Mouse (Mus musculus) neural tube, embryonic 10.5 days (tissue): Measurements from ENCODE around the gene Tmem174.

Source experiments
- DNase-seq: peaks from one replicate; pipeline ENCODE4 v3.0.0-alpha.2; 2017; ENCODE audit warnings: low spot score; ENCODE audit errors: extremely low spot score

The Tmem174 gene

DNA sequence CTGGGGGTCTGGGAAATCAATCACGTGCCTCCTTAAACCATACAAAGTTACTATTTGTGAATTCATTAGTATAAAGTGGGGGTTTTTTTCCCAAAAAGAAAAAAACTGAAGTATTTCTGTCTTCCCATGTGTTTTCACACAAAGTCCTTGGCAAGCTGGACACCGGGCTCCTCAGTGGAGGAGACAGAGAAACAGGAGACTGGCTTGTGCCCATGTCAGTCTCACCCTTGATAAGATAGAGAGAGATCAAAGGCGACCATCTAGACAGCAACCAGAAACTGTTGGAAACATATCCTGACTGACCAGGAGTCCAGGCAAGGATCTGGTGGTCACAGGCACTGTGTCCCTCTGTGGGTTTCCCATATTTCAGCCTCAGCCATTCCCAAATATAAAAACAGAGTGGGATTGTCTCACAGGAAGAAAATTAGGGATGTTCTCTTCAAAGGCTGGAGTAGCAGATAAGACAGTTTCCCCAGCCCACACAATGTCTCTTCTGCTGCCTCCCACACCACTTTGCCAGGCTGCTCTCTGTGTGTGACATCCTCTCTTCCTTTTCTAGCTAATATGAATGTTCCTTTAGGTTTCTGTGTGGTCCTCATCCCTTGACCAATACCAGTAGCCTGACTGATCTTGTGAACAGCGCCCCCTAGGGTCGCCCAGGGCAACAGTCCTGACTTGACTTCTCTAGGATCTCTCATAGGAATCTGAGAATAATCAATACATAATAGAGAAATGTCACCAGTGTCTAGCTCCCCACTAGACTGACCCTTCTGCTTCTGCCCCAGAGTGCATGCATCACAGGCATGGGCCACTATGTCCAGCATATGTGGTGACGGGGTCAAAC, 3.3 kb downstream of the Tmem174 start:
- DNase-seq, result peak; percentile 40

DNA sequence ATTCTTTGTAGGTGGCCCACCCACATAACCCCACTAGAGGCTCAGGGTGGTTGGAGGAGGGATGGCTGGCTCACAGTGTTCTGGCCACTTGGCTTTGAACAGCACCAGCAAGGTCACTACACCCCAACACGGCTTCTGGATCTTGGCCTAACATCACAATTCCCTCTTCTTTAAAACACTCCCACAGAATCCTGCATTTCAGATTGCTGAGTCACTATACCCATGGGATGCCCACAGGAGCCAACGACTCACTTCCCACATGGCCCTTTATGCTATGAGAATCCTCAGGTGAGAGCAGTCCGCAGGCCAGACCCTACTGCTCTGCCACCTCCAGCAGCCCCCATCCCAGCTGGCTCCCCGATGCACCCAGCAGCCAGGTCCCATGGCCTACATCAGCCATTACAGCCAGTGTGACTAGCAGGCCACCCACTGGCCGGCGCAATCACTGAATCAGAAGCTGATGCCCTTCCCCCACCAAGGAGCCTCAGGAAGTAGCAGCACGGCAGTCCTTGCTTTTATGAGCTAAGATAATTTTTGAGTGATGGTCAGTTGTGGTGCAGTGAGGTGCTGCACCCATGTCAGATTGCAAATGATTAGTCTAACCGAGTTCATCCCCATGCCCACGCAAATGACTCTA, 4.8 kb downstream of the Tmem174 start:
- DNase-seq, result no peak

DNA sequence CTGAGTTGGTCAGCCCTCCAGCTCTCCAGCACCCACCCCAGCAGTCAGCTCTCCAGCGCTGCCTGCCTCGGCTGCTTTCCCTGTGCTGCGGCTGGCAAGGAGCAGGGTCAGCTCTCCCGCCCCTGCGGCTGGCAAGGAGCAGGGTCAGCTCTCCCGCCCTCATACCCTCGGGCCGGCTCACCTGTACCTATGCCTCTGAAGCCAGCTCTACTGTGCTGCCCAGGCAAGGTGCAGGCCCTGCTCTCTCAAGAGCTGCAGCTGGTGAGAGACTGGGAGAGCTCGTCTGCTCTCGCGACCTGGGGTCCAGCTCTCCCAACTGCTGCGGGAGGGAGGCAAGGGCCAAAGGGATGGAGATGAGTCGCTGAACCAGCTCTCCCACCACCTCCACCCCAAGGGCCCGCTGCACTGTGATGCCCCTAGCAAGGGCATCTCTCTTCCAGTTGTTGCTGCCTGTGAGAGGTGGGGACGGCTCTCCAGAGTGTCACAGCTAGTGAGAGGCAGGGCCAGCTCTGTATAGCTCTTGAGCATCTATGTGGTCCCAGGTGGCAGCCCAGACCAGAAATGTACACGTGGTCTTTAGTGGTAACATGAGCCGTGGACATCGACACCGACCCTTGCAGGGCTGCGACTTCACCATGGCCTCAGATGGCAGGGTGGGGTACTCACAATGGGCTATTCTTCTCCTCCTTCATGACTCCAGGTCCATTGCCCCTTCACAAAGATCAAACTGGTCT, 5.9 kb downstream of the Tmem174 start:
- DNase-seq, result no peak

DNA sequence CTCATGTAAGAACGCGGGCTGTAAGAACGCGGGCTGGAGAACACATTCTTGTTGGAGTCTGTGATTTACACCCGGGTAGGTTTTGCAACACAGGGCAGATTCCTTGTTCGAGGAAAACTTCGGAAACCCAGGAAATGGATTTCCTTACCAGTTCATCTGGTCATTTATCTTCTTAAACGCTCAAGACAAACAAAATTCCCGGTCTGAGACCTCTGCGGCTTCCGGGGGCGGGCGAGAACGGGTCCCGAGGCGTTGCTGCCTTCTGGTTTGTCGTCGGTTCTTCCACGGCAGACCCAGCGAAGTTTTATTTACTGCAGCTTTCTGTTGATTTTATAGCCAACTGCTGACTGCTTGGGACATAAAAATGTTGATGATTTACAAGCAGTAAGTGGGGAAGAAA, 10.5 kb downstream of the Tmem174 start:
- no peak for DNase-seq

DNA sequence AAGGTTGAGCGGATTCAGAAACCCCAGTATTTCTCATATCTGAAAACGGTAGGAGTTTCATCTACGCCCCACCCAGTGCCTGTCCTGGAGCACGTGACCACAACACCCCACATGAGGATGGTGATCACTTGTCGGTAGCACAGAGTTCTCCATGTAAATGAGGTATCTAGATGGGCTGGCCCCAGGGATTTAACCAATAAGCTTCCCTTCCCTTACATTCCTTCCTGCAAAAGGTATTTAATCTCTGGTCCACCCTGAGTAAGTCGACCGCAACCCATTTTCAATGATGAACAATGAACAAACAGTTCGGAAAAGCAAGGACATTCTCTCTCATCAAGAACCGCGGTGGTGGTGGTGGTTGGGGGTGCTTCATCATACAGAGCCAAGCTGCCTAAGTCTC, 12.7 kb downstream of the Tmem174 start:
- no peak for DNase-seq

DNA sequence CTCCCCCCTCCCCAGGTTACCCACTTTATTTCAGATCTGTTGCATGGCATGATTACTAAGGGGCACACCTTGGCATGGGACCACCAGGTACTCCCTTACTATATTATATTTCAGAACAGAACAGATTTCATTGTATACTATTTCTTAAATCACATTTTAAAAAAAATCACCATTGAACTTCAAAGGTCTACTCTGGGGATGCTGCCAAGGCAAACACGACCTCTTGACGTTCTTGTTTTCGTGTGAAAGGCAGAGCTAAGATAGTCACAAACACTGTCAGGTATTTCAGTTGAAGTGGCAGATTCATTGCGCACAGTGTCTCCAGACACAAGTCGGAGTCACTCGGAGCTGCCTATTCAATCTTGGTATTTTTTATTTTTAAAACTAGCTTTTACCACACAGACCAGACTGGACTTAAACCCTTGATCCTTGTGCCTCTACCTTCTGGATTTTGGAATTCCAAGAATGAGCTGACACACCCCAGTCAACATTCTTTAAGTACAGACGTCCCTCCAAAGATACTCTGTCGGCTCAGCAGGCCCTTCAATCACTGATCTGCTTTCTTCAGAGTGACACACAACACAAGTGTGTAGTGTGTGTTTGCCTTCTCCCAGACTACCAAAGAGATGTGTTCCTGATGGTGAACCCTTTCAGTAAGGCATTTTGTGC, 14.2 kb downstream of the Tmem174 start:
- DNase-seq, result no peak

DNA sequence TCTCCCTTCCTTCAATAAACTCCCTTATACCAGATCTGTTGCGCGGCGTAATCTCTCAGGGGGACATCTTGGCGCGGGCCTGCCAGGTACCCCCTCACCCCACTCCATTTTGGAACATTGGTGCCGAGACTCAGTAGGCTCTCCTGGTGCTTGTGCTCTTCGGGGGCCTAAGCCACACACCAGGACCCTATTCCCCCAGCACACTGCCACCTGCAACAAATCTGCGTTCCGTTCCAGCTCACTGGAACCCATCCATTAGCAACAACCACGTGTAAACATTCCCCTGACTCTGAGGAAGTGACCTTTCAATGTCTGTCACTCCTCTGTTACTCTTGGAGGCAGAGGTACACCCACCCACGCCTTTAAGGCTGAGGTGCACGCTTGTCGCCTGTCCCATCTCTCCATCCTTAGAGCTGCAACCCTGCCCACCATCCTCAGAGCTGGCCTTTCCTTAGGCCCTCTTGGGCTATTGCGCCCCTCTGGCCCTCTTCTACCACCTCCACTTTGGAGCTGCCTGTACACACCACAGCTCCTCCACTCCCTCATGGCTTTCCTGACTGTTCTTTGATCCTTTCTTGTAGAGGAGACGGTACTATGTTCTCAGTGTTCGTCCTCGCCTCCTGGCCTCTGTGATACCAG, 19.7 kb downstream of the Tmem174 start:
- no peak for DNase-seq

DNA sequence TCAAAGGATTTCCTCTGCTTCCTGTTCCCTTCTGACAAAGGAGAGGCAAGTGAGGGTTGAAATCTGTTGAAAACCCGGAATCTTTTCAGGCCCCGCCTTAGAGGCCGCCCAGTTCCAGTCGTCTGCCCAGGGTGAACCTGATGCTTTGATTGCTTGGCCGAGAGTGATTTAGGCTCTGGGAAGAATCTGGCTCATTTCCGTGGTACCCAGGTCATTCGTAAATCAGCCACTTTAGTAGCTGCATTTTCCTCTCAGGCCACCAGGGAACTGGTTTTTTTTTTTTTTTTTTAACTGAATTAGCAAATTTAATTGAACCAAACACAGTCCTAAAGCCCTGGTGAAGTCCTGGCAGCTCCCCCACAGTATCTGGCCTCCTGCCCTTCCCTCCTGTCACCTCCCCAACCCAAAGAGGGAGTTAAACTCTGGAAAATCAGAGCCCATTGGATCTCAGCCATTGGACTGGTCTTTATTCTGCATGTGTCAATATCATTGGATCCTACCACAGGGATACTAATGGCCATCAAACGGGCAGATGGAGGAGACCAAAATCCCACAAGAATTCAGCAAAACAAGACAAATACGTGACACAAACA, 29.2 kb downstream of the Tmem174 start:
- no peak for DNase-seq

DNA sequence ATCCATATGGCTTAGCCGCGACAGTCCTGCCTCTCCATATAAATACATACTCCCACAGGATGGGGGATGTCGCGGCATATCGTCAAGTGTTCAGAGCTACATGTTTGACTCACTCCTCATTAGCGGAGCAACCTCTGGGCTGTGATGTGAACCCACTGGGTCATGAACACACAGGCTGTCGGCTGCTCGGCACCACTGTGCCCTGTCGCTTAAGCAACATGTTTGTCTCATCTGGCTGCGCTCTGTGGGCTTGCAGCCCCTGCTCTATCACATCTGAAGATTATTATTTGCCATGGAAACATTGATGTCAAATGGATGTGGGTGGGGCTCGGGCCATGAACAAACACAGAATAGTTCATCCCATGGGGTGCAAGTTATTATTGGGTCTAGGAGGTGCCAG, 33.4 kb downstream of the Tmem174 start:
- DNase-seq, result no peak

DNA sequence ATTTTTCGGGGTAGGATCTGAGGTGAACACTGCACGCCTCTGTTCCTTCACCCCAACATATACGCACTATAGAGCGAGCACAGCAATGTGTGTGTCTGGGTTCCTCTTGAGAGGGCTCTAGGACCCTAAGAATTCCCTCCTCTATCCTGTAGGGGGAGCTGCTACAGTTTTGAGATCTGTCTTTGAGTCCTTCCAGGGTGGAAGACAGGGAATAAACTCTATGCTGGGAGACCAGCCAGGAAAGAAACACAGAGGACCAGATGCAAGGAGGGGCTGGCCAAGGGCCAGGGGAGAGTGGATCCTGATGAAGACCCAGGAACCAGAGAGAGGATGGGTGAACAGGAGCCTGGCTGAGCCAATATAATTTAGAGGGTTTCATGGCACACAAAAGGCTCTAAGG, 40.5 kb downstream of the Tmem174 start:
- no peak for DNase-seq

DNA sequence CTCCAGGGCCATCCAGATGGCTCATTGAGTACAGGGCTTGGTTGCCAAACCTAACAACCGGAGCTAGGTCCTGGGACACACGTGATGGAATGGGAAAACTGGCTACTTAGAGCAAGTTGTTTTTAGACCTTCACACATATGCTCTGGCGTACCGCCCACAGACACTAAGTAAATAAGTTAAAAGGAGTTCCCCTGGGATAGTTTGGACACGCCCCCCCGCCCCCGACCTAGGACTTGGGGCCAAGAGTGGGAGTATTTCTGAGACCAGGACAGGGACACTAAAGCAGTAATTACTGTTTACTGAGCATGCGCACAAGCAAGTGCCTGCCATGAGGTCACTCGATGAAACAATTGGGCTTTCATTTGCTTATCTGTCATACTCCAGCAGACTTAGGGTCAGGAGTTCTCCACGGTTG, 42.5 kb downstream of the Tmem174 start:
- DNase-seq, result no peak

DNA sequence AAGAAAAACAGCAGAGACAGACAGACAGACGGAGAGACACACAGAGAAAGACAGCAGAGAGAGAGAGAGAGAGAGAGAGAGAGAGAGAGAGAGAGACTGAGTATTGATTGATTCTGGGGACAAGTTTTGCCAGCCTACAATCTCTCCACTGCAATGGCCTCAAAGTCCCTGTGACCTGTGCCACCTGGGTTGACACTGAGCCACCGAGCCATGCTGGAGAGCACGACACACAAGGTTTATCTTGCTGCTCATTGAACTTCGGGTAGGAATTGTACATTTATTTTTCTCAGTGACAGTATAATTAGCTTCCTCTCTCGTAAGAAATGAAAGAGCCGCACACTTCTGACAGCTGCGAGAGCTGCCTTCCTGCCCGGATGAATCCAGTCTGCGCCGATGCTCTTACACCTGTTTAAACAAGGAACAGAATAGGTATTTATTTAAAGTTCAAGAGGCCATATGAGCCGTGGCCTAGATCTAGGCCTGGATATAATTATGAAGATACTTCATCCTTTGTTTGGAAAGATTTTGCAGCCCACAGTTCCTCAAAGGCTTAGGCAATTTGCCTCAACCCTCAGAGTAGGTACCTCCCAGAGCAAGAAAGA, 43.2 kb downstream of the Tmem174 start:
- no peak for DNase-seq

DNA sequence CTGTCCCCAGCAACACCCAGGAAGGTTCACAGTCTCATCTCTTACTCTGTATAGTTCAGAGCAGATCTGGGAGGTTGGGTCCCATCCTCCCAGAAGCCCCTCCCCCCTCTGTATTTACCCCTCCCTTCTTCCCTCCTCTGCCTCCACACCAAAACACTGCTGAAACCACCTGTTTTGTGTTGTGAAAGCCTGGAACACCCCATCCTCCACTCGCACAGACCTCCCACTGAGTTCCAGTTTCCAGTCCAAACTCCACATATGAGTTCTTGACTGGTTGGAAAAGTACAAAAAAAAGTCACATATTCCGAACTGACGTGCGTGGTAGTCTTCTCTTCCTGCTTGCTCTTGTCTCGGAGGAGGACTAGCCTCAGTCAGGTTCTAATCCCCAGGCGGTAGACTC, 45.8 kb downstream of the Tmem174 start:
- DNase-seq, result no peak

DNA sequence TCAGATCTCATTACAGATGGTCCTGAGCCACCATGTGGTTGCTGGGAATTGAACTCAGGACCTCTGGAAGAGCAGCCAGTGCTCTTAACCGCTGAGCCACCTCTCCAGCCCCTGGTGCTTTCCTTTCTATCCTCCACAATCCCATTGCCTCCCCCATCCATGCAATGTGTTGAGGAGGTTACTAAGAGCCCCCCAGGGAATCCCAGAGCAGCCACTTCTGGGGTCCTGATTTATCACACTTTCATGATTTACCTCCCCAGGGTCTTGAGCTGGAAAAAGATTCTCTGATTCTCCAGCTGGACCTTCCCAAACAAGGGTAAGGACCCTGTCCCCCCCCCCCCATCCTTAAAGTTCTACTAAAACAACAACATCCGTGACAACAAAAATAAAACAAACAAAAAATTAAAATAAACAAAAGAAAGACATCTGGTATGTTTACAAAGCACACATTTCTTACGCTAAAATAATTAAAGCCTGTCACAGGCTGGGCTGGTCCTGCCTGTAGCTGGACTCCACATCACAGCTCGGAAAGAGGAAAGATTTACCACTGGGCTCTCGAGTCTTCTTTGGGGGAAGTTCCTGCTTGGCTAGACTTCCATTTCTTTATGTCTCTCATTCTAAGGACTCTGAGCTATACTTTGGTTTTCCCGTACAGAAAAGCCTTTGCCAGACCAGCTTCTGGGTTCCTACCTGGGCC, 46.4 kb downstream of the Tmem174 start:
- DNase-seq, result no peak

DNA sequence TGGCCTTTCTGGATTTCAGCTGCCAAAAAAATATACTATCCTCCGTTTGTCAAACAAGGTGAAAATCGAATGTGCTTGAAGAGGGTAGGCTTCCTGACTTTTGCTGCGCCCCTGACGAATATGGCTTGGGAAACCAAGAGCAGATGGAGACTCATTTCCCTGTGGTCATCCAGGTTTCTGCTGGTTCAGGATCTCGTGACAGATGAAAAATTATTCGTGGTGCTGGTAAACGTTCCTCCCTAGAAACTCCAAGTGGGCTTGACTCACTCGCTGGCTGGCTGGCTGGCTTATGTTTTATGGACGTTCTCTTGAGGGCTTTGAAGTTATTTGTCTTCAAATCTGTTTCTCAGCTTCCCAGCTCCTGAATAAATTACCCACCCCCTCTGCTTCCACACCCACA, 47.6 kb downstream of the Tmem174 start:
- no peak for DNase-seq

DNA sequence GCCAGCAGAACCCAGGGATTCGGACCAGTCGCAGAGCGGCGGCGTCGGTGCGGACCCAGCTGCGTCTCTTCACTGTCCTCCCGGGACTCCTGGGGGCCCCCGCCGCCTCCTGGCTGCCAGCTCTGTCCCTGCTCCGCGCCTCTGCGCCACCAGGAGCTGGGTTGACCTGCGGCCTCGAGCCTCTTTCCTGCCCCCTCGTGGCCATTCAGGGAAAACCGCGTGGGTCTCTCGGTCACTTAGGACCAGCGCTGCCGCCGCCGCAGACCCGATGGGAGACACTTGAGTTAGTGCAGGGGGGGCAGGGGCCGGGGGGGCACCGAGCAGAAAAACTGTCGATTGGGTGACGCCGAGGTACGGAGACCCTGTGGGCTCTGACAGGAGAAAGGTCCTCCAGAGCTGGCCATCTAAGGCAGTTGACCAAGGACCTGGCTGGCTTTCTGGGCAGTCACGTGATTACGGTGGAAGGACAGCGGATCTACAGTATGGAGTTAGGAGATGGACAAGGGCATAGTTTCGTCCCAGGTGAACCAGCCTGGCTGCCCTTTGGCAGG, 48.2 kb downstream of the Tmem174 start:
- peak; percentile 94 for DNase-seq

DNA sequence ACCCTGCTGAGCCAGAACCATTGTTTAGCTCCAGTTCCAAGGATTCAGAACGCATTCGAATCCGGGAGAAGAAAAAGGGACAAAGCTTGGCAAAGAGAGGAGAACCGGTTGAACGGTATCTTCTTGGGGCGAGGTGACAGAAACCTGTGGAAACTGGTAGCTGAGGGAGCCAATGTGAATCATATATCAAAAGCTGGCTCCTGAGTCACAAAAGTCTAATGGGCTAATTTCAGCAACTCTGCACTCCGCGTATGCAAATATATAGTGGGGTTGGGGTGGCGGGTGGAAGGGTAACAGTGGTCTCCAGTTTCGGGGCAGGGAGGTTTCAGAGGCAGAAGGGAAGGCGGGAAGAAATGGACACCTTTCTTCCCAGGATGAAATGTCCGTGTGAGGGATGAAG, 48.7 kb downstream of the Tmem174 start:
- no peak for DNase-seq

DNA sequence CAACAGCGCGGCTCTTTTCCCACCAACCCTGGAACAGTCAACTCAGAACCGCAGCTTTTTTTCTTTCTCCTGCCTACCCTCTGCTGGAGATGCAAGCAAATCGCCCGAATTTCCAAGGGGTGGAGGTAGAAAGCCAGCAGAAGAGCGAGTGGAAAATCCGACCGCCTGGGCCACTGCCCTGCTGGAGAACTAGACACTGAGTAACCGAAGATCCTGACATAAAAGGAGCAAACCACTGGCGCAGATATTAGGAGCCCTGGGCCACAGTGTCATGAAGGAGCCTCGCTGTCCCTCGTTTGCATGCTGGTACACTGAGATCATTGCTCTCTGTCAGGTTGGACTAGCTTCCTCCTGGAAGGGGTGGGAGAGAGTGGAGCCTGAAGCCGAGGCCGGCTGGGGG, 49.6 kb downstream of the Tmem174 start:
- DNase-seq, result no peak

DNA sequence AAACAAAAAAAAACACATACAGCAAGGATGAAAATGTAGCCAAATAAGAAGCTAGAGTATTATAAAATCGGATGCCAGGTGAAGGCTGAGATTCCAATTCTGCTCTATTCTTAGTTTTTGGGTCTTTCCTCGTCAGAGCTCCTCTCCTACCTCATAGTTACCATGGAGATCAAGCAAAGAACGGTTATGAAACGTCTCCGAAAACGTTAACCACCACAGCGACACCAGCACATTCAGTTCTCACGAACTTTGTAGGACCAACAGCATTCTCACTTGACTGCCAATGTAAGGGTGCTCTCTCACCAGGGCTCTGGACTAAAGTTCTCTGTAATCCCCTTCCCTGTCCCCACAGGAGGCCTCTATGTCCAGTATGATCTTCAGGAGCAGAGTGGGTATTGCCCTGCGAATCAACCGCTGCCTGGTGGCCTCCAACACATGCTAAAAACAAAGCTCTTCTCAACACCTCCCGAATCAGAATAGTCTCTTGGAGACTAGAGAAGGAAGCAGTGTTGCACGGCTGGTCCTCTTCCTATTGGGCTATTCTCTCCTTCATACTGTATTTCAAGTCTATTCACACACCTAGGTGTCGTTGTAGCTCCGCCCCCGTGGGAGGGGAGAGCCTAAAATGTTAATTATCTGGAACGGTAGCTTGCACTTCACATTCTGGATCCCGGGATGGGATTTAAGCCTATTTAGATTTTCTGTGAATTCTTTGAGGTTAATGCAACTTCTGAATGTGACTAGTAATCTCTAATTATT, 50.2 kb downstream of the Tmem174 start:
- no peak for DNase-seq
